9 mouse cellular contexts compared by ENCODE assay signal in genomic region chr2:74697567-74698121, GRCm38 (mm10). TPM values are rescaled to one million over a fixed set of nuclear protein-coding genes. Genes with fewer than 3 reads are reported as not detected.
DNase-seq lines count a peak whose midpoint lies in the region; ATAC-seq and TF ChIP-seq lines count a peak whose summit lies in the region.
"Had no signal": no experiment of that assay in that cellular context is flagged by ENCODE, and none has a peak within 500 bp of the region (broad histone marks: within the 10 kb centered on the region; RNA-seq: fewer than 3 reads in every experiment).

Hoxd9 (plus strand) TSS chr2:74697727.

- no peak within 1 kb of the TSS for H3K27ac ChIP-seq in layer of hippocampus, adult 2 months
- no peak within 1 kb of the TSS for H3K27ac ChIP-seq in embryonic facial prominence, embryonic 12.5 days
- H3K27ac ChIP-seq in limb, embryonic 11.5 days (replicated peaks; ENCODE audit: low read depth, low read length) = peak within 1 kb of the TSS; percentile 98

- H3K9ac ChIP-seq in embryonic facial prominence, embryonic 12.5 days = no peak within 1 kb of the TSS
- H3K9ac ChIP-seq in limb, embryonic 11.5 days (ENCODE audit: low read length) = peak within 1 kb of the TSS; percentile 97

- peaks cover 7% of the 10 kb centered on the region for H3K4me1 ChIP-seq in embryonic facial prominence, embryonic 12.5 days
- H3K4me1 ChIP-seq in limb, embryonic 11.5 days (ENCODE audit: control insufficient read depth, insufficient read depth, low read length) = peaks cover 38% of the 10 kb centered on the region

- no peaks in the 10 kb centered on the region for H3K36me3 ChIP-seq in embryonic facial prominence, embryonic 12.5 days
- no peaks in the 10 kb centered on the region for H3K36me3 ChIP-seq in limb, embryonic 11.5 days (ENCODE audit: control insufficient read depth, insufficient read depth, low read length)

- H3K4me2 ChIP-seq in embryonic facial prominence, embryonic 12.5 days (replicated peaks) = peak within 1 kb of the TSS; percentile 41
- peak within 1 kb of the TSS; percentile 93 for H3K4me2 ChIP-seq in limb, embryonic 11.5 days (ENCODE audit: low read depth, severe bottlenecking)

- DNase-seq in layer of hippocampus, adult 2 months (ENCODE audit: low spot score in 2 of 2) = no peak
- DNase-seq in layer of hippocampus, adult 8-10 months (ENCODE audit: low spot score in 2 of 2) = no peak
- peak; percentile 54 for DNase-seq in heart, postnatal 4 days
- DNase-seq in limb, embryonic 11.5 days (ENCODE audit: low spot score) = peak; percentile 87
- peak; percentile 68 for DNase-seq in retina, postnatal 1 day
- no peak for DNase-seq in thymus, postnatal 36 days
- DNase-seq in natural killer cell, adult 2 months (ENCODE audit: low spot score in 2 of 2) = no peak

- peak; percentile 63; the same call in 1 of the 2 replicates for ATAC-seq in embryonic facial prominence, embryonic 12.5 days (ENCODE audit: insufficient number of reproducible peaks, insufficient read depth, low FRiP score, low TSS enrichment)
- ATAC-seq in limb, embryonic 11.5 days (ENCODE audit: insufficient number of reproducible peaks, low FRiP score, low TSS enrichment, low read depth) = peak; percentile 51

- H3K9me3 ChIP-seq in embryonic facial prominence, embryonic 12.5 days = no peaks in the 10 kb centered on the region
- no peaks in the 10 kb centered on the region for H3K9me3 ChIP-seq in limb, embryonic 11.5 days (ENCODE audit: control insufficient read depth, low read length)

- peak within 1 kb of the TSS; percentile 34 for H3K4me3 ChIP-seq in layer of hippocampus, adult 2 months
- H3K4me3 ChIP-seq in embryonic facial prominence, embryonic 12.5 days = peak within 1 kb of the TSS; percentile 22
- peak within 1 kb of the TSS; percentile 71 for H3K4me3 ChIP-seq in limb, embryonic 11.5 days (ENCODE audit: low read depth, low read length)

- under 1% methylated on average over 43 of the region's 43 CpGs for WGBS in embryonic facial prominence, embryonic 12.5 days
- under 1% methylated on average over 43 of the region's 43 CpGs for WGBS in limb, embryonic 11.5 days

- peaks cover 97% of the 10 kb centered on the region for H3K27me3 ChIP-seq in embryonic facial prominence, embryonic 12.5 days
- no peaks in the 10 kb centered on the region; the same call in 1 of the 2 replicates for H3K27me3 ChIP-seq in limb, embryonic 11.5 days (ENCODE audit: control insufficient read depth, insufficient read depth, low read length)
- H3K27me3 ChIP-seq: CH12.LX had no signal

- TF ChIP-seq CTCF in layer of hippocampus, adult 2 months (conservative IDR thresholded peaks at IDR 0.05) = peak; percentile 28

RNA-seq across cellular contexts. Expression of gene Hoxd9, which starts in this region (rescaled TPM):
- not detected for total RNA-seq in layer of hippocampus, adult 2 months (2021)
- not detected for total RNA-seq in layer of hippocampus, adult 8-10 months (2022)
- polyA plus RNA-seq in embryonic facial prominence, embryonic 12.5 days (2016; fragmentation: Nextera tagmentation; extraction: Ambion mirVana) = 0.37 and 0.72 TPM in 2 replicates
- total RNA-seq in heart, postnatal 4 days (2021) = under 1 TPM; 0.12 to 0.27 TPM
- polyA plus RNA-seq in limb, embryonic 11.5 days (2014; fragmentation: Nextera tagmentation; extraction: Ambion mirVana) = 17.1 and 24.1 TPM in 2 replicates
- total RNA-seq: CH12.LX had no signal

Comparison
In these comparisons a context has a peak if more than half of its experiments do, and no peak if none do; other contexts are left out.
1. RNA of gene Hoxd9 (polyA plus RNA-seq): 17.1 to 24.1 TPM in limb, embryonic 11.5 days; 0.37 to 0.72 TPM in embryonic facial prominence, embryonic 12.5 days; every median in the first group is over 10 times any median in the second.
2. Peak in ATAC-seq, H3K4me3 ChIP-seq and H3K4me2 ChIP-seq in embryonic facial prominence, embryonic 12.5 days; RNA of the gene not detected or under 1 TPM.
3. Peak in DNase-seq in heart, postnatal 4 days; RNA of the gene not detected or under 1 TPM.
4. DNase-seq: peak in limb, embryonic 11.5 days (single experiment) and retina, postnatal 1 day (single experiment); none in layer of hippocampus, adult 2 months (0 of 2), layer of hippocampus, adult 8-10 months (0 of 2), thymus, postnatal 36 days (0 of 2) and natural killer cell, adult 2 months (0 of 2).
5. Peak in every context shown above with its lines, with median percentiles within 50 percentile points of each other: H3K4me3 ChIP-seq.